Comparison of ENCODE assay signal across 23 mouse cellular contexts in genomic region chr12:71839653-71840052, GRCm38 (mm10). TPM values are rescaled to one million over a fixed set of nuclear protein-coding genes. Genes with fewer than 3 reads are reported as not detected.
DNase-seq lines count a peak whose midpoint lies in the region; ATAC-seq and TF ChIP-seq lines count a peak whose summit lies in the region.
"Had no signal": no experiment of that assay in that cellular context is flagged by ENCODE, and none has a peak within 500 bp of the region (broad histone marks: within the 10 kb centered on the region; RNA-seq: fewer than 3 reads in every experiment).

No protein-coding gene starts in this region.

- H3K4me3 ChIP-seq in kidney, adult 2 months (ENCODE audit: insufficient read depth, low read depth, low read length): no peak overlapping the region
- H3K4me3 ChIP-seq in liver, embryonic 12.5 days: no peak overlapping the region
- H3K4me3 ChIP-seq: embryonic facial prominence, embryonic 15.5 days; erythroblast, embryonic 14.5 days; forebrain, embryonic 10.5 days; hindbrain, embryonic 13.5 days had no signal

- TF ChIP-seq CTCF in kidney, adult 2 months (conservative IDR thresholded peaks at IDR 0.05; ENCODE audit: insufficient read depth, insufficient read length, low read depth, low read length): no peak

- no peaks in the 10 kb centered on the region for H3K27me3 ChIP-seq in kidney, adult 2 months (replicated peaks; ENCODE audit: control insufficient read depth, insufficient read depth, low read length)
- no peaks in the 10 kb centered on the region for H3K27me3 ChIP-seq in liver, embryonic 12.5 days (replicated peaks)
- H3K27me3 ChIP-seq: embryonic facial prominence, embryonic 15.5 days; hindbrain, embryonic 13.5 days had no signal

- peaks cover 60% of the 10 kb centered on the region for H3K4me1 ChIP-seq in kidney, adult 2 months (ENCODE audit: control insufficient read depth, insufficient read depth, low read length)
- H3K4me1 ChIP-seq in liver, embryonic 12.5 days: peaks cover 98% of the 10 kb centered on the region

- ATAC-seq in liver, embryonic 12.5 days: peak; percentile 37; the same call in 1 of the 2 replicates
- ATAC-seq: activated CD4-positive, CD25-positive, alpha-beta regulatory T cell, adult 4 months; CD4-positive, CD25-positive, alpha-beta regulatory T cell, adult 4 months; forebrain, embryonic 14.5 days; hindbrain, postnatal 0 days had no signal

- H3K9ac ChIP-seq in liver, embryonic 12.5 days: no peak overlapping the region
- H3K9ac ChIP-seq: embryonic facial prominence, embryonic 15.5 days; hindbrain, embryonic 13.5 days had no signal

- H3K9me3 ChIP-seq in liver, embryonic 12.5 days (replicated peaks): no peaks in the 10 kb centered on the region
- H3K9me3 ChIP-seq: embryonic facial prominence, embryonic 15.5 days; forebrain, embryonic 10.5 days; hindbrain, embryonic 13.5 days had no signal

- DNase-seq in cerebellum, adult 9-10 months: peak; percentile 2
- no peak for DNase-seq in cerebellum, adult 18-20 months
- no peak for DNase-seq in kidney, adult 2 months
- DNase-seq in kidney, adult 18-20 months: no peak
- DNase-seq in liver: no peak
- DNase-seq in ES-CJ7 (ENCODE audit: low read depth, low spot score): peak; percentile 40
- DNase-seq in thymus, postnatal 0 days (ENCODE audit: low spot score): no peak
- DNase-seq: adrenal gland, postnatal 25 days; B cell, adult 2 months; cerebellum, adult 2 months; cerebellum, postnatal 14 days; embryo, embryonic 11 days; gastrocnemius, postnatal 14 days; heart, postnatal 10 days had no signal

- H3K36me3 ChIP-seq in kidney, adult 2 months (ENCODE audit: control insufficient read depth, insufficient read depth, low read length): no peaks in the 10 kb centered on the region
- H3K36me3 ChIP-seq in liver, embryonic 12.5 days: 0 out of 2 replicates have a peak, but pooled peaks cover 2% of the 10 kb centered on the region
- H3K36me3 ChIP-seq: embryonic facial prominence, embryonic 15.5 days; forebrain, embryonic 10.5 days; hindbrain, embryonic 13.5 days had no signal

- H3K4me2 ChIP-seq in liver, embryonic 12.5 days: no peak overlapping the region
- H3K4me2 ChIP-seq: embryonic facial prominence, embryonic 15.5 days; hindbrain, embryonic 13.5 days had no signal

- peak overlapping the region; percentile 7; the same call in 1 of the 2 replicates for H3K27ac ChIP-seq in kidney, adult 2 months (ENCODE audit: insufficient read depth, low read depth, low read length)
- H3K27ac ChIP-seq in liver, embryonic 12.5 days: no peak overlapping the region
- H3K27ac ChIP-seq: embryonic facial prominence, embryonic 15.5 days; forebrain, embryonic 10.5 days; hindbrain, embryonic 13.5 days; hindbrain, postnatal 0 days had no signal

- no peak for TF ChIP-seq POLR2A in kidney, adult 2 months (IDR thresholded peaks at IDR 0.05; ENCODE audit: low read depth, low read length)

- 94% methylated on average over 3 of the region's 3 CpGs for WGBS in kidney, adult 2 months
- WGBS in liver, embryonic 12.5 days (ENCODE audit: insufficient replicate concordance): 70% methylated on average over 3 of the region's 3 CpGs

RNA-seq across cellular contexts. Expression of gene Daam1, which starts 8.8 kb away (rescaled TPM):
- polyA plus RNA-seq in kidney, adult 2 months (2012; rRNA removed): 4.7 and 5.2 TPM in 2 replicates
- 10.7 and 11.2 TPM in 2 replicates for polyA plus RNA-seq in liver, embryonic 12.5 days (2016; fragmentation: Nextera tagmentation; extraction: Ambion mirVana)
- polyA plus RNA-seq in thymus, postnatal 0 days (2015; fragmentation: Nextera tagmentation; extraction: Ambion mirVana): 3.8 TPM in 2 replicates

Comparison
In these comparisons a context has a peak if more than half of its experiments do, and no peak if none do; other contexts are left out.
1. DNase-seq: peak in cerebellum, adult 9-10 months (single experiment) and ES-CJ7 (single experiment); none in cerebellum, adult 18-20 months (0 of 2), kidney, adult 2 months (single experiment), kidney, adult 18-20 months (single experiment), liver (single experiment) and thymus, postnatal 0 days (single experiment).